Mouse (Mus musculus): ENCODE results near the gene Rap2c. TPM values are rescaled to one million over a fixed set of nuclear protein-coding genes. Genes with fewer than 3 reads are reported as not detected.

Gene Rap2c
- polyA plus RNA-seq, 1 experiment: 8.3 TPM

DNA sequence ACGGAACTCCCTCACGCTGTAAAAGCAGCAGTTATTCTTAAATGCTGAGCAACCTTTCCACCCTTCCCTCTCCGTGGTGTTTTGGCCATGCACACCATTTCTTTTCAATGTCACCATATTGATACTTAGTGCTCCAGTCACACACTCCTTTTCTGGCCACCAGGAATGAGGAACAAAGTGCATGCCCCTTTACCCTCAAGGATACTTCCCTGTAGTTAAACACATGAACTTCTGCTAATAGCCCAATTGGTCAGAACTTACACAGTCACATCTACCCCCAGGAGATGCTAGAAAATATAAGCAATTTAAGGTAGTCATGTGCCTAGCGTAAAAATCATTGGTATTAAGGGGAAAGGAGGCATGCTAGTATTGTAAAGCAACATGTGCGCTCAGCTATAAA, 47.9 kb downstream of the Rap2c start:
- Histone ChIP-seq H3ac (ENCODE audit: control insufficient read depth, insufficient read length) (no peak overlapping the region), H3K27me3 (ENCODE audit: control insufficient read depth, insufficient read depth, insufficient read length) (no peaks in the 10 kb centered on the region), H3K4me2 (ENCODE audit: low read depth) (no peak overlapping the region), H3K4me3 (no peak overlapping the region), H3K36me3 (ENCODE audit: control insufficient read depth, insufficient read depth) (no peaks in the 10 kb centered on the region), H3K79me2 (ENCODE audit: control insufficient read depth, insufficient read depth) (no peaks in the 10 kb centered on the region)
- TF ChIP-seq MAX (IDR thresholded peaks at IDR 0.05; ENCODE audit: low read depth): no peak
- TF ChIP-seq CEBPB (IDR thresholded peaks at IDR 0.05; ENCODE audit: insufficient read depth, poor library complexity, severe bottlenecking): no peak
- TF ChIP-seq POLR2AphosphoS2 (IDR thresholded peaks at IDR 0.05; ENCODE audit: insufficient read length, low read depth): no peak
- TF ChIP-seq SRF (IDR thresholded peaks at IDR 0.05; ENCODE audit: control insufficient read depth, insufficient read length, low read depth): no peak
- TF ChIP-seq MYOD1 (IDR thresholded peaks at IDR 0.05; ENCODE audit: control insufficient read depth in 1 of 3, insufficient read length in 2 of 3, low read depth in 2 of 3): no peak
- no peak for TF ChIP-seq REST (IDR thresholded peaks at IDR 0.05; ENCODE audit: insufficient read depth, insufficient read length)
- no peak for TF ChIP-seq MYOG (IDR thresholded peaks at IDR 0.05; ENCODE audit: control insufficient read depth in 1 of 3, insufficient read depth in 1 of 3, insufficient read length in 2 of 3, low read depth in 2 of 3)
- no peak for TF ChIP-seq POLR2A (IDR thresholded peaks at IDR 0.05; ENCODE audit: insufficient read length, low read depth)
- no peak for TF ChIP-seq USF1 (IDR thresholded peaks at IDR 0.05; ENCODE audit: low read depth)
- TF ChIP-seq E2F4 (IDR thresholded peaks at IDR 0.05; ENCODE audit: insufficient read depth): no peak
- TF ChIP-seq TCF12 (IDR thresholded peaks at IDR 0.05; ENCODE audit: insufficient read depth, poor library complexity, severe bottlenecking): no peak
- TF ChIP-seq TCF3 (IDR thresholded peaks at IDR 0.05; ENCODE audit: insufficient read length, low read depth): no peak

DNA sequence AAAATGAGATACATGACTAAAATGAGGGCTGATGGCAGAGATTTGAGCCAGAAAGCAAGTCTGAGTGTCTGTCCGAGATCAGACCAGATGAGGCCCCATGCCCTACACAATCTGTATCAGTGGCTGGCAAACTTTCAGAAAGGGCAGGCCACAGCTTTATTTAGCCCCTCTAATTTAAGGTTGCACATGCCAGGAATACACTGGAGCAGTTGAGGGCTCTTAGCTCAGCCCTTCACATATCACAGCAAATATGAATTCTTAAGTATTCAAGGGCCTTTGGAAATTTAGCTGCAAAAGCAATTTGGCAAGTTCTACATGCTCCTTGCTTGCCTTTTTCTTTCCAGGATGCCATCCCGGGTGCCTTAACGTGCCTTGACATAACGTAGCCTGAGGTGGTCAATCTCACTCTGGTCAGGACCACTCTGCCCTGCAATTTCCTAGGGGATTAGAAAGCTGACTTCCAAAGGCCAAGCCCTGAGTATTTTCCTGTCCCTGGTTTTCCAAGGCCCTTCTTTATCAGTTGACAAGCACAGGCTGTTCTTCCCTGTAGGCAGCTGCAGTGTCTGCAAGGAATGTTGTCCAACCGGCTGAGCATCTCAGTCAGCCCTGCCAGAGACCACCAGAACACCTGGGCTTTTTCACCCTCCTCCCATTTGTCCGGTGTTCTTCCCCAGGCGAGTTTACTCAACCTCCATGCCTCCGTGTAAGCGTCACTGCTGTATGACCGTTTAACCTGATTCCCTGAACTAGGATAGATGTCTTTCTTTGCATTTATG, 49.5 kb downstream of the Rap2c start:
- Histone ChIP-seq H3K27me3 (ENCODE audit: control insufficient read depth, insufficient read depth, insufficient read length) (no peaks in the 10 kb centered on the region), H3K4me3 (no peak overlapping the region), H3K36me3 (ENCODE audit: control insufficient read depth, insufficient read depth) (no peaks in the 10 kb centered on the region), H3K79me2 (ENCODE audit: control insufficient read depth, insufficient read depth) (no peaks in the 10 kb centered on the region), H3ac (ENCODE audit: control insufficient read depth, insufficient read length) (no peak overlapping the region), H3K4me2 (ENCODE audit: low read depth) (no peak overlapping the region)
- TF ChIP-seq E2F4 (IDR thresholded peaks at IDR 0.05; ENCODE audit: insufficient read depth): no peak
- no peak for TF ChIP-seq REST (IDR thresholded peaks at IDR 0.05; ENCODE audit: insufficient read depth, insufficient read length)
- TF ChIP-seq CEBPB (IDR thresholded peaks at IDR 0.05; ENCODE audit: insufficient read depth, poor library complexity, severe bottlenecking): no peak
- no peak for TF ChIP-seq POLR2A (IDR thresholded peaks at IDR 0.05; ENCODE audit: insufficient read length, low read depth)
- TF ChIP-seq TCF12 (IDR thresholded peaks at IDR 0.05; ENCODE audit: insufficient read depth, poor library complexity, severe bottlenecking): no peak
- no peak for TF ChIP-seq POLR2AphosphoS2 (IDR thresholded peaks at IDR 0.05; ENCODE audit: insufficient read length, low read depth)
- no peak for TF ChIP-seq TCF3 (IDR thresholded peaks at IDR 0.05; ENCODE audit: insufficient read length, low read depth)
- no peak for TF ChIP-seq SRF (IDR thresholded peaks at IDR 0.05; ENCODE audit: control insufficient read depth, insufficient read length, low read depth)
- no peak for TF ChIP-seq USF1 (IDR thresholded peaks at IDR 0.05; ENCODE audit: low read depth)
- TF ChIP-seq MYOG (IDR thresholded peaks at IDR 0.05; ENCODE audit: control insufficient read depth in 1 of 3, insufficient read depth in 1 of 3, insufficient read length in 2 of 3, low read depth in 2 of 3): no peak
- no peak for TF ChIP-seq MYOD1 (IDR thresholded peaks at IDR 0.05; ENCODE audit: control insufficient read depth in 1 of 3, insufficient read length in 2 of 3, low read depth in 2 of 3)
- TF ChIP-seq MAX (IDR thresholded peaks at IDR 0.05; ENCODE audit: low read depth): no peak

DNA sequence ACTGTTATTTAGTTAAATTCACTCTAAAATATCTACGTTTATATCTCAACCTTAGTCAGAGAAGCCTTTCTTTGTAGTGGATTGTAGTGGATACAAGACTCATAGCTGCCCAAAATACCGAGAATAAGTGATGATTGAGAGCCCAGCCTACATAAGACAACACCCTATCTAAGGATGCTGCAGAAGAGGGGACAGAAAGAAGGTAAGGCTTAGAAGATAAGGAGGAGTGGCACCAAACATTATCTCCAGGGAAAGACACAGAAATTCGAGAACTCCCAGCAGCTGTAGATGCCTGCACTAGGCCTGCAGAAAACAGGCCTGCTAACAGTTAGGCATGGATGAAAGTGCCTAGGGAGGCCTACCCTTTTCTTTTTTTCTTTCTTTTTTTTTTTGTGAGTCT, 52.7 kb downstream of the Rap2c start:
- Histone ChIP-seq H3K79me2 (ENCODE audit: control insufficient read depth, insufficient read depth) (no peaks in the 10 kb centered on the region), H3ac (ENCODE audit: control insufficient read depth, insufficient read length) (no peak overlapping the region), H3K4me3 (no peak overlapping the region), H3K27me3 (ENCODE audit: control insufficient read depth, insufficient read depth, insufficient read length) (no peaks in the 10 kb centered on the region), H3K4me2 (ENCODE audit: low read depth) (no peak overlapping the region), H3K36me3 (ENCODE audit: control insufficient read depth, insufficient read depth) (no peaks in the 10 kb centered on the region)
- TF ChIP-seq TCF3 (IDR thresholded peaks at IDR 0.05; ENCODE audit: insufficient read length, low read depth): no peak
- no peak for TF ChIP-seq E2F4 (IDR thresholded peaks at IDR 0.05; ENCODE audit: insufficient read depth)
- no peak for TF ChIP-seq POLR2AphosphoS2 (IDR thresholded peaks at IDR 0.05; ENCODE audit: insufficient read length, low read depth)
- TF ChIP-seq TCF12 (IDR thresholded peaks at IDR 0.05; ENCODE audit: insufficient read depth, poor library complexity, severe bottlenecking): no peak
- no peak for TF ChIP-seq CEBPB (IDR thresholded peaks at IDR 0.05; ENCODE audit: insufficient read depth, poor library complexity, severe bottlenecking)
- no peak for TF ChIP-seq MYOD1 (IDR thresholded peaks at IDR 0.05; ENCODE audit: control insufficient read depth in 1 of 3, insufficient read length in 2 of 3, low read depth in 2 of 3)
- TF ChIP-seq SRF (IDR thresholded peaks at IDR 0.05; ENCODE audit: control insufficient read depth, insufficient read length, low read depth): no peak
- no peak for TF ChIP-seq MAX (IDR thresholded peaks at IDR 0.05; ENCODE audit: low read depth)
- no peak for TF ChIP-seq USF1 (IDR thresholded peaks at IDR 0.05; ENCODE audit: low read depth)
- no peak for TF ChIP-seq REST (IDR thresholded peaks at IDR 0.05; ENCODE audit: insufficient read depth, insufficient read length)
- TF ChIP-seq MYOG (IDR thresholded peaks at IDR 0.05; ENCODE audit: control insufficient read depth in 1 of 3, insufficient read depth in 1 of 3, insufficient read length in 2 of 3, low read depth in 2 of 3): no peak
- no peak for TF ChIP-seq POLR2A (IDR thresholded peaks at IDR 0.05; ENCODE audit: insufficient read length, low read depth)

DNA sequence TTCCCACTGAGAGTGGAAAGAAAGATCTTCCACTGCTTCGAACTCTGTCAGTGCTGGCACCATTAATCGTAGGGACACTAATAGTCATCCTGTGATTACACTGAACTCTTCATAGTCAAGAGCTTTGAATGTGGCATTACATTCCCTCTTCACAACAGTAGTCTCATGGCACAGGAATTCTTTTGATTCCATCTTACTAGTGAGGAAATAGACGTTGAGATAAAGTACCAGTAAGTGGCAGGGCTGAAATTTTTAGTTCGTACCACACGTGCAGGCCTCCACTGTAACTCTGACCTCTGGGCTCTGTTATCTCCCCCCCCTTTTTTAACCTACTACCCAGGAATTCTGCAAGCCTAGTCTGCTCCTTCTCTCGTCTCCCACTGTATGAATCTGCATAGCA, 54.9 kb downstream of the Rap2c start:
- H3K4me3 ChIP-seq: no peak overlapping the region
- no peak overlapping the region for H3ac ChIP-seq (ENCODE audit: control insufficient read depth, insufficient read length)
- no peaks in the 10 kb centered on the region for H3K79me2 ChIP-seq (ENCODE audit: control insufficient read depth, insufficient read depth)
- no peaks in the 10 kb centered on the region for H3K36me3 ChIP-seq (ENCODE audit: control insufficient read depth, insufficient read depth)
- H3K4me2 ChIP-seq (ENCODE audit: low read depth): no peak overlapping the region
- no peaks in the 10 kb centered on the region for H3K27me3 ChIP-seq (ENCODE audit: control insufficient read depth, insufficient read depth, insufficient read length)
- TF ChIP-seq E2F4 (IDR thresholded peaks at IDR 0.05; ENCODE audit: insufficient read depth): no peak
- no peak for TF ChIP-seq POLR2A (IDR thresholded peaks at IDR 0.05; ENCODE audit: insufficient read length, low read depth)
- TF ChIP-seq USF1 (IDR thresholded peaks at IDR 0.05; ENCODE audit: low read depth): no peak
- no peak for TF ChIP-seq TCF12 (IDR thresholded peaks at IDR 0.05; ENCODE audit: insufficient read depth, poor library complexity, severe bottlenecking)
- no peak for TF ChIP-seq MYOD1 (IDR thresholded peaks at IDR 0.05; ENCODE audit: control insufficient read depth in 1 of 3, insufficient read length in 2 of 3, low read depth in 2 of 3)
- TF ChIP-seq MAX (IDR thresholded peaks at IDR 0.05; ENCODE audit: low read depth): no peak
- no peak for TF ChIP-seq TCF3 (IDR thresholded peaks at IDR 0.05; ENCODE audit: insufficient read length, low read depth)
- TF ChIP-seq SRF (IDR thresholded peaks at IDR 0.05; ENCODE audit: control insufficient read depth, insufficient read length, low read depth): no peak
- no peak for TF ChIP-seq MYOG (IDR thresholded peaks at IDR 0.05; ENCODE audit: control insufficient read depth in 1 of 3, insufficient read depth in 1 of 3, insufficient read length in 2 of 3, low read depth in 2 of 3)

Other genes with a start within 250 kb of the Rap2c start
- gene Stk26, start 177.0 kb downstream of the Rap2c start, polyA plus RNA-seq (2012; fragmentation: generic; extraction: Trizol): not detected
- gene Frmd7, start 75.3 kb downstream of the Rap2c start, polyA plus RNA-seq (2012; fragmentation: generic; extraction: Trizol): not detected
- gene Mbnl3, start 188.5 kb upstream of the Rap2c start, polyA plus RNA-seq (2012; fragmentation: generic; extraction: Trizol): 0.73 TPM